In genomic region chr2:132053824-132054223, GRCm38 (mm10) we compare ENCODE assay signal across 19 mouse cellular contexts.
"Had no signal": no experiment of that assay in that cellular context is flagged by ENCODE, and none has a peak within 500 bp of the region (broad histone marks: within the 10 kb centered on the region; RNA-seq: fewer than 3 reads in every experiment).

No protein-coding gene starts in this region.

- ATAC-seq: intestine, postnatal 0 days; midbrain, embryonic 15.5 days had no signal

- DNase-seq: kidney, adult 2 months; kidney, postnatal 25 days; layer of hippocampus, postnatal 36 days; left cerebral cortex, postnatal 4 days; lung, adult 18-20 months; lung, postnatal 10 days; lung, postnatal 36 days; right cerebral cortex, adult 18-20 months; right cerebral cortex, postnatal 25 days; spleen, adult 18-20 months; thymus, adult 2 months; thymus, postnatal 14 days had no signal

- H3K27me3 ChIP-seq: limb, embryonic 12.5 days; limb, embryonic 15.5 days; lung, embryonic 15.5 days; midbrain, embryonic 12.5 days; midbrain, embryonic 15.5 days; neural tube, embryonic 13.5 days had no signal
